Mouse (Mus musculus): ENCODE measurements around the gene Fbxl17. TPM values are rescaled to one million over a fixed set of nuclear protein-coding genes. Genes with fewer than 3 reads are reported as not detected.

Gene Fbxl17
- total and polyA plus RNA-seq, 3 experiments: 5.0 to 9.7 TPM; not detected in 1

- H3K27ac ChIP-seq (ENCODE audit: control insufficient read depth, low read depth, low read length): no peak overlapping the region
- H3K9me3 ChIP-seq (replicated peaks; ENCODE audit: insufficient read depth, low read length): no peaks in the 10 kb centered on the region
- H3K79me2 ChIP-seq (ENCODE audit: control insufficient read depth, insufficient read depth, low read length, poor library complexity): no peaks in the 10 kb centered on the region; the same call in 1 of the 2 replicates
- no peak for DNase-seq (ENCODE audit: low read depth, low spot score)
- H3K9ac ChIP-seq (ENCODE audit: control insufficient read depth, low read depth, low read length, poor library complexity, severe bottlenecking): no peak overlapping the region
- no peak overlapping the region for H3K4me3 ChIP-seq (ENCODE audit: control insufficient read depth in 1 of 2, insufficient read depth in 1 of 2, low read depth in 2 of 2, low read length in 2 of 2)
- peaks cover 0 to 3% of the 10 kb centered on the region in 2 experiments; a peak in 1 of 4 replicates for H3K36me3 ChIP-seq (ENCODE audit: control insufficient read depth in 1 of 2, insufficient read depth in 2 of 2, low read length in 2 of 2)
- no peaks in the 10 kb centered on the region for H3K27me3 ChIP-seq (ENCODE audit: control insufficient read depth in 1 of 2, insufficient read depth in 2 of 2, low read length in 2 of 2)
- TF ChIP-seq MAX (IDR thresholded peaks at IDR 0.05; ENCODE audit: low read length) (no peak), ZKSCAN1 (IDR thresholded peaks at IDR 0.05; ENCODE audit: low read depth, low read length) (no peak), CHD2 (IDR thresholded peaks at IDR 0.05; ENCODE audit: low read length) (no peak), RAD21 (IDR thresholded peaks at IDR 0.05; ENCODE audit: low read depth, low read length) (no peak), MAFK (IDR thresholded peaks at IDR 0.05; ENCODE audit: borderline replicate concordance, low read depth, low read length) (no peak), ZC3H11A (IDR thresholded peaks at IDR 0.05; ENCODE audit: low read depth, low read length) (no peak), MYC (IDR thresholded peaks at IDR 0.05; ENCODE audit: low read depth, low read length) (no peak)
- no peaks in the 10 kb centered on the region for H3K4me1 ChIP-seq (ENCODE audit: control insufficient read depth in 1 of 2, insufficient read depth in 2 of 2, low read length in 2 of 2)
Observed at GRCm38 (mm10) chr17:63462512-63462911, 37.3 kb downstream of the Fbxl17 start.

GRCm38 (mm10) chr17:63459712-63460495 is 39.9 kb downstream of the Fbxl17 start:
- Histone ChIP-seq H3K4me1 (ENCODE audit: control insufficient read depth in 1 of 2, insufficient read depth in 2 of 2, low read length in 2 of 2) (no peaks in the 10 kb centered on the region), H3K27me3 (ENCODE audit: control insufficient read depth in 1 of 2, insufficient read depth in 2 of 2, low read length in 2 of 2) (no peaks in the 10 kb centered on the region), H3K4me3 (ENCODE audit: control insufficient read depth in 1 of 2, insufficient read depth in 1 of 2, low read depth in 2 of 2, low read length in 2 of 2) (no peak overlapping the region), H3K36me3 (ENCODE audit: control insufficient read depth in 1 of 2, insufficient read depth in 2 of 2, low read length in 2 of 2) (peaks cover 0 to 3% of the 10 kb centered on the region in 2 experiments; a peak in 1 of 4 replicates), H3K79me2 (ENCODE audit: control insufficient read depth, insufficient read depth, low read length, poor library complexity) (no peaks in the 10 kb centered on the region; the same call in 1 of the 2 replicates), H3K9me3 (replicated peaks; ENCODE audit: insufficient read depth, low read length) (no peaks in the 10 kb centered on the region), H3K9ac (ENCODE audit: control insufficient read depth, low read depth, low read length, poor library complexity, severe bottlenecking) (no peak overlapping the region), H3K27ac (ENCODE audit: control insufficient read depth, low read depth, low read length) (no peak overlapping the region)
- TF ChIP-seq ZKSCAN1 (IDR thresholded peaks at IDR 0.05; ENCODE audit: low read depth, low read length) (no peak), TBP (IDR thresholded peaks at IDR 0.05; ENCODE audit: low read depth, low read length) (no peak), POLR2AphosphoS2 (IDR thresholded peaks at IDR 0.05; ENCODE audit: low read length) (no peak), ZMIZ1 (IDR thresholded peaks at IDR 0.05; ENCODE audit: low read depth, low read length) (no peak), MXI1 (IDR thresholded peaks at IDR 0.05; ENCODE audit: low read depth, low read length) (no peak), NELFE (IDR thresholded peaks at IDR 0.05; ENCODE audit: low read depth, low read length) (no peak), USF1 (IDR thresholded peaks at IDR 0.05; ENCODE audit: low read depth, low read length) (no peak), MAZ (IDR thresholded peaks at IDR 0.05; ENCODE audit: low read depth, low read length) (no peak)
- no peak for DNase-seq (ENCODE audit: low read depth, low spot score)

- TF ChIP-seq GABPA (IDR thresholded peaks at IDR 0.05; ENCODE audit: low read depth, low read length): no peak
- Histone ChIP-seq H3K27me3 (ENCODE audit: control insufficient read depth in 1 of 2, insufficient read depth in 2 of 2, low read length in 2 of 2) (no peaks in the 10 kb centered on the region), H3K79me2 (ENCODE audit: control insufficient read depth, insufficient read depth, low read length, poor library complexity) (no peaks in the 10 kb centered on the region; the same call in 1 of the 2 replicates), H3K9ac (ENCODE audit: control insufficient read depth, low read depth, low read length, poor library complexity, severe bottlenecking) (no peak overlapping the region), H3K9me3 (replicated peaks; ENCODE audit: insufficient read depth, low read length) (no peaks in the 10 kb centered on the region), H3K4me1 (ENCODE audit: control insufficient read depth in 1 of 2, insufficient read depth in 2 of 2, low read length in 2 of 2) (no peaks in the 10 kb centered on the region), H3K4me3 (ENCODE audit: control insufficient read depth in 1 of 2, insufficient read depth in 1 of 2, low read depth in 2 of 2, low read length in 2 of 2) (no peak overlapping the region), H3K27ac (ENCODE audit: control insufficient read depth, low read depth, low read length) (no peak overlapping the region), H3K36me3 (ENCODE audit: control insufficient read depth in 1 of 2, insufficient read depth in 2 of 2, low read length in 2 of 2) (peaks cover 0 to 3% of the 10 kb centered on the region in 2 experiments; a peak in 1 of 4 replicates)
- DNase-seq (ENCODE audit: low read depth, low spot score): no peak
Observed at GRCm38 (mm10) chr17:63458052-63458451, 41.8 kb downstream of the Fbxl17 start.

All from MEL (cell line).